ENCODE assay signal across 16 mouse cellular contexts in genomic region chr4:86435631-86436030, GRCm38 (mm10).
DNase-seq lines count a peak whose midpoint lies in the region; TF ChIP-seq lines count a peak whose summit lies in the region.
"Had no signal": no experiment of that assay in that cellular context is flagged by ENCODE, and none has a peak within 500 bp of the region (broad histone marks: within the 10 kb centered on the region; RNA-seq: fewer than 3 reads in every experiment).

No protein-coding gene starts in this region.

- no peak for TF ChIP-seq POLR2A in liver, adult 2 months (IDR thresholded peaks at IDR 0.05; ENCODE audit: extremely low read depth, insufficient read depth, low read length)

- H3K4me3 ChIP-seq in liver, adult 2 months (ENCODE audit: insufficient read depth, low read depth, low read length), result no peak overlapping the region

- no peaks in the 10 kb centered on the region for H3K27me3 ChIP-seq in liver, adult 2 months (ENCODE audit: control insufficient read depth, insufficient read depth, low read length)
- H3K27me3 ChIP-seq: CH12.LX, Patski had no signal

- no peak for TF ChIP-seq CTCF in liver, adult 2 months (IDR thresholded peaks at IDR 0.05; ENCODE audit: low read depth, low read length)

- no peaks in the 10 kb centered on the region for H3K79me2 ChIP-seq in liver, adult 2 months (ENCODE audit: control insufficient read depth, insufficient read depth, low read length)

- peak; percentile 96 for DNase-seq in liver, adult 2 months (ENCODE audit: extremely low read depth, low read depth, low spot score)
- no peak for DNase-seq in liver
- DNase-seq: adrenal gland, adult 2 months; adrenal gland, adult 8-10 months; adrenal gland, postnatal 10 days; adrenal gland, postnatal 14 days; adrenal gland, postnatal 25 days; adrenal gland, postnatal 36 days; B cell, adult 2 months; cerebellum, adult 11 months; cerebellum, adult 11-12 months; cerebellum, adult 18-20 months; cerebellum, adult 2 months had no signal

- no peak overlapping the region for H3K9ac ChIP-seq in liver, adult 2 months (ENCODE audit: low read depth, low read length)

- peak overlapping the region; percentile 89 for H3K27ac ChIP-seq in liver, adult 2 months (replicated peaks; ENCODE audit: insufficient read depth, low read depth, low read length)

- H3K36me3 ChIP-seq in liver, adult 2 months (ENCODE audit: control insufficient read depth, insufficient read depth, low read length), result no peaks in the 10 kb centered on the region
- H3K36me3 ChIP-seq: G1E had no signal

- H3K4me1 ChIP-seq in liver, adult 2 months (ENCODE audit: control insufficient read depth, insufficient read depth, low read length), result peaks cover 11% of the 10 kb centered on the region

- 31% methylated on average over 3 of the region's 3 CpGs for WGBS in liver, adult 2 months
